In genomic region chr5:127611881-127612280, GRCm38 (mm10) we compare ENCODE assay signal across 16 mouse cellular contexts. TPM values are rescaled to one million over a fixed set of nuclear protein-coding genes. Genes with fewer than 3 reads are reported as not detected.
DNase-seq lines count a peak whose midpoint lies in the region; ATAC-seq and TF ChIP-seq lines count a peak whose summit lies in the region.
"Had no signal": no experiment of that assay in that cellular context is flagged by ENCODE, and none has a peak within 500 bp of the region (broad histone marks: within the 10 kb centered on the region; RNA-seq: fewer than 3 reads in every experiment).

No protein-coding gene starts in this region.

- ATAC-seq in hindbrain, embryonic 13.5 days (ENCODE audit: low FRiP score), result no peak
- no peak for ATAC-seq in hindbrain, embryonic 12.5 days (ENCODE audit: low FRiP score)
- ATAC-seq: midbrain, embryonic 15.5 days had no signal

- 82% methylated on average over 1 of the region's 1 CpGs for WGBS in cerebellum, adult 2 months
- WGBS in hindbrain, embryonic 13.5 days, result 100% methylated on average over 1 of the region's 1 CpGs
- 88% methylated on average over 1 of the region's 1 CpGs for WGBS in hindbrain, embryonic 12.5 days

- DNase-seq in cerebellum, adult 2 months, result no peak
- DNase-seq in cerebellum, adult 18-20 months, result no peak
- DNase-seq in spleen, postnatal 36 days (ENCODE audit: low spot score in 2 of 2), result peak; percentile 80 to 81
- no peak for DNase-seq in spleen, postnatal 4 days (ENCODE audit: low spot score in 2 of 2)
- DNase-seq in adipocyte (ENCODE audit: low spot score), result no peak
- DNase-seq in urinary bladder, postnatal 4 days (ENCODE audit: low spot score in 2 of 2), result no peak
- DNase-seq: adrenal gland, postnatal 36 days; cerebellum, adult 11-12 months; embryo, embryonic 11 days; right cerebral cortex, postnatal 25 days had no signal

- H3K4me1 ChIP-seq in cerebellum, adult 2 months (ENCODE audit: control insufficient read depth, insufficient read depth, low read length), result peaks cover 11% of the 10 kb centered on the region
- H3K4me1 ChIP-seq in hindbrain, embryonic 13.5 days (replicated peaks), result peaks cover 49% of the 10 kb centered on the region
- H3K4me1 ChIP-seq in hindbrain, embryonic 12.5 days, result peaks cover 31% of the 10 kb centered on the region

- no peak overlapping the region for H3K4me2 ChIP-seq in hindbrain, embryonic 13.5 days
- no peak overlapping the region for H3K4me2 ChIP-seq in hindbrain, embryonic 12.5 days (replicated peaks)
- H3K4me2 ChIP-seq: limb, embryonic 13.5 days; midbrain, embryonic 15.5 days had no signal

- H3K9me3 ChIP-seq in hindbrain, embryonic 13.5 days, result no peaks in the 10 kb centered on the region
- no peaks in the 10 kb centered on the region for H3K9me3 ChIP-seq in hindbrain, embryonic 12.5 days (replicated peaks)
- H3K9me3 ChIP-seq: G1E; limb, embryonic 13.5 days; midbrain, embryonic 15.5 days had no signal

- TF ChIP-seq POLR2A in cerebellum, adult 2 months (IDR thresholded peaks at IDR 0.05; ENCODE audit: borderline replicate concordance, insufficient read depth, low read length), result no peak

- TF ChIP-seq CTCF in cerebellum, adult 2 months (IDR thresholded peaks at IDR 0.05; ENCODE audit: borderline replicate concordance, insufficient read depth, low read depth, low read length), result no peak

- peaks cover 19% of the 10 kb centered on the region for H3K36me3 ChIP-seq in hindbrain, embryonic 13.5 days
- peaks cover 16% of the 10 kb centered on the region for H3K36me3 ChIP-seq in hindbrain, embryonic 12.5 days

- H3K27ac ChIP-seq in cerebellum, adult 2 months (ENCODE audit: insufficient read depth, low read length), result peak overlapping the region; percentile 18; the same call in 1 of the 2 replicates
- H3K27ac ChIP-seq in hindbrain, embryonic 13.5 days, result no peak overlapping the region
- no peak overlapping the region for H3K27ac ChIP-seq in hindbrain, embryonic 12.5 days
- H3K27ac ChIP-seq: kidney, postnatal 0 days; limb, embryonic 13.5 days; midbrain, embryonic 15.5 days had no signal

- 0 out of 2 replicates have a peak overlapping the region, but pooled peaks have one; percentile 29 for H3K9ac ChIP-seq in hindbrain, embryonic 13.5 days
- no peak overlapping the region for H3K9ac ChIP-seq in hindbrain, embryonic 12.5 days
- H3K9ac ChIP-seq: limb, embryonic 13.5 days; midbrain, embryonic 15.5 days had no signal

- H3K4me3 ChIP-seq in cerebellum, adult 2 months (replicated peaks; ENCODE audit: insufficient read depth, low read depth, low read length), result no peak overlapping the region
- no peak overlapping the region for H3K4me3 ChIP-seq in hindbrain, embryonic 13.5 days
- no peak overlapping the region for H3K4me3 ChIP-seq in hindbrain, embryonic 12.5 days
- H3K4me3 ChIP-seq: limb, embryonic 13.5 days; midbrain, embryonic 15.5 days had no signal

- H3K27me3 ChIP-seq in cerebellum, adult 2 months (ENCODE audit: control insufficient read depth, insufficient read depth, low read length), result no peaks in the 10 kb centered on the region
- H3K27me3 ChIP-seq in hindbrain, embryonic 13.5 days, result no peaks in the 10 kb centered on the region
- H3K27me3 ChIP-seq in hindbrain, embryonic 12.5 days, result no peaks in the 10 kb centered on the region
- H3K27me3 ChIP-seq: limb, embryonic 13.5 days; midbrain, embryonic 15.5 days had no signal

RNA-seq across cellular contexts. Expression of gene Glt1d1, which starts 20.2 kb away (rescaled TPM):
- polyA plus RNA-seq in cerebellum, adult 2 months (2012; rRNA removed), result 13.8 and 16.0 TPM in 2 replicates
- polyA plus RNA-seq in hindbrain, embryonic 13.5 days (2015; fragmentation: Nextera tagmentation; extraction: Ambion mirVana), result 0.77 and 1.5 TPM in 2 replicates
- 1.0 and 1.7 TPM in 2 replicates for polyA plus RNA-seq in hindbrain, embryonic 12.5 days (2016; fragmentation: Nextera tagmentation; extraction: Ambion mirVana)
- polyA plus RNA-seq: G1E had no signal

RNA-seq across cellular contexts. Expression of gene Slc15a4, which starts 20.8 kb away (rescaled TPM):
- 24.2 and 24.9 TPM in 2 replicates for polyA plus RNA-seq in cerebellum, adult 2 months (2012; rRNA removed)
- 25.9 and 26.4 TPM in 2 replicates for polyA plus RNA-seq in hindbrain, embryonic 13.5 days (2015; fragmentation: Nextera tagmentation; extraction: Ambion mirVana)
- polyA plus RNA-seq in hindbrain, embryonic 12.5 days (2016; fragmentation: Nextera tagmentation; extraction: Ambion mirVana), result 22.5 and 28.5 TPM in 2 replicates

Comparison
In these comparisons a context has a peak if more than half of its experiments do, and no peak if none do; other contexts are left out.
1. DNase-seq: peak in spleen, postnatal 36 days (2 of 2); none in cerebellum, adult 2 months (0 of 2), cerebellum, adult 18-20 months (0 of 2), spleen, postnatal 4 days (0 of 2), adipocyte (single experiment) and urinary bladder, postnatal 4 days (0 of 2).